Mouse (Mus musculus): ENCODE results near the gene Alkbh7.

Alkbh7 gene

GRCm38 (mm10) chr17:56988921-56989430, 8.2 kb upstream of the Alkbh7 start:
- DNase-seq = no peak

DNA sequence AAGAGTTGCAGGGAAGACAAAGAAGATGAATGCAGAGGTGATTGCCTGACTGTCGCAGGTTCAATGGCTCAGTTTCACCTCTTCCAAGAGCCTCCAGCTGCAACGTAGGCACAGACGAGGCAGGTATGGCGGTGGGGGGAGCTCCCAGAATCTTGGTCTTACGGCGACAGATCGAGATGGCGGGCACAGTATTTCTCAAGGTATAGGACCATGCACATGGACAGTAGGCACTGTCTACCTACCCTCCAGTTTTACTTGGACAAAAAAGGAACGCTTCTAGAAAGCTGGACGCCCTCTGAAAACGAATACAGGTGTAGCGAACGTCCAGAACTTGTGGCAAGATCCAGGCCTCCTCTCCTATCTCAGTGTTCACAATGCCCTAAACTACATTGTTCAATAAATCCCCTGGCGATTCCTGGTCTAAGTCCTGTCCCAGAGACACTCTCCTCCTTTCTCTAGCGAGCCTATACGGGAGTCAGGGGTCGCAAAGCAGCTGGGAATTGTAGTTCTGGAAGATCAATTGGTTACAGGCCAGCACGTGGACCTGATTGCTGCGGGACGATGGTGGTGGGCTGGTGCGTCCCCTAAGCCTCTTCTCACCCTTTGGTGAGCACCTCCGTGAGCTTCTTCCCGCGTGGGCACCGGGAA, 7.5 kb upstream of the Alkbh7 start:
- peak; percentile 87 for DNase-seq

DNA sequence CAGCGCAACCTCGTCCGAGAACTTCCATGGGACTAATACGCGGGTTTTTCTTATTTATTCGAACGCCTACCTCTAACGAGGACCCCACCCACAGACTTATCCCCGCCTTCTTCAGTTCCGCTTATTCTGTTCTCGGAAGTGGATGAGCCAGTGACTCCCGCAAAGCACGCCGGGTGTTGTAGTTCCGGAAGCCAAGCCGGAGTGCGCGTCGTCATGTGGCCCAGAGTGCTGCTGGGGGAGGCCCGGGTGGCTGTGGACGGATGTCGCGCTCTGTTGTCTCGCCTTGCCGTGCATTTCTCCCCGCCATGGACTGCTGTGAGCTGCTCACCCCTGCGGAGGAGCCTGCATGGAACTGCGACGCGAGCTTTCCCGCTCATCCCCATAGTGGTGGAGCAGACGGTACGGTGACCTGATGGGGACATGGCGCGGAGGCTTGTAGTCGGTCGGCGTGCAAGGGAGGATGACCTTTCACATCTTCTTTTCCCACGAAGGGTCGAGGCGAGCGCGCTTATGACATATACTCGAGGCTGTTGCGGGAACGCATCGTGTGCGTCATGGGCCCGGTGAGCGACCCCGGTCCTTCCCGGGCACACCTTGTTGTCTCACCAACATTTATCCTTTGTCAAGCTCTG, 6.9 kb upstream of the Alkbh7 start, which contains the start of gene Clpp:
TSS of gene Clpp (plus strand) at position 191 of the 632 bp plus-strand sequence.
- DNase-seq = peak; percentile 98

DNA sequence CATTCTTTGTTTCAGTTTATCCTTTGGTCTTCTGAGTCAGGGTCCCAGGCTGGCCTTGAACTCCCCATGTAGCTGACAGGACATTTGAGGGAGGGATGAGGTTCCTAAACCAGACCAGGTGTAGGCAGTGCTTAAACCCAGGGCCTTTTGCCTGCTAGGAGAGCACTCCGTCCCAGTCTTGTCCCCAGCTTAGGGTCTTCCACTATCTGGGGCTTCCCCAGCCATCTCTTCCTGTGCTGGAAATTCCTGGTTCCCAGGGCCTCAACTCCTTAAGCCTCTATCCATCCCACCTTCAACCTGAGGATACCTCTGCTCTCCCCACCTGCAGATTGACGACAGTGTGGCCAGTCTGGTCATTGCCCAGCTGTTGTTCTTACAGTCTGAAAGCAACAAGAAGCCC, 6.2 kb upstream of the Alkbh7 start:
- no peak for DNase-seq

DNA sequence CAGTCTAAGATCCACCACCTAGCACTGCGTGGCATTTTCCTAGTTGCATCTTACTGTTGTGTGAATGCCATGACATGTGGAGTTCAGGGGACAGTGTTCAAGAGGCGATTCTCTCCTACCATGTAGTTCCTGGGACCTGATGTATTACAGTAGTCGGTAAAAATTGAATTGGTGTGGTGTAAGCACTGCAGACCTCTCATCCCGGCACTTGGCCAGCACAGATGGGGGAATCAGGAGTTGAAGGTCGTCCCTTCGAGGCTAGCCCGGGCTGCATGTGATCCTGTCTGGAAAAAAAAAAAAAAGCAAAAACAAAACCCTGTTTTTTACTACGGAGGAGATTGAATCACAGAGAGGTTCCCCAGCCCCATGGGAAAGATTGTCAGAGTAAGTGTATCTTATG, 2.1 kb upstream of the Alkbh7 start:
- no peak for DNase-seq

DNA sequence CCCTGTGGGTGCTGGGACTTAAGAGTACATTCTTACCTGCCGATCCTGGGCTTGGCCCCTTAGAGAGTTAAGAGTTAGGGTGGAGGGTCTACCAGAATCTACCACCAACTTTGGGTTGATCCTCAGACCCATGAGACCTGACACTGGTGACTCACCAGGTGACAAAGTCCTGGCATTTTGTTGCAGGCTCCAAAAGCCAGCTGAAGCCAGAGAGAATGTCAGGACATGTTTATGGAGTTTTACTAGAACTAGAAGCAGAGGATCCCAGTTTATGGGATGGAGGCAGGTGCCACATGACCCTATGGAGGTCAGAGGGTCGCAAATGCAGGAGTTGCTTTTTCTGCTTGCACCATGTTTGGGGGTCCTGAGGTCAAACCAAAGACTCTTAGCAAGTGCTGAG, 633 bp upstream of the Alkbh7 start:
- no peak for DNase-seq

DNA sequence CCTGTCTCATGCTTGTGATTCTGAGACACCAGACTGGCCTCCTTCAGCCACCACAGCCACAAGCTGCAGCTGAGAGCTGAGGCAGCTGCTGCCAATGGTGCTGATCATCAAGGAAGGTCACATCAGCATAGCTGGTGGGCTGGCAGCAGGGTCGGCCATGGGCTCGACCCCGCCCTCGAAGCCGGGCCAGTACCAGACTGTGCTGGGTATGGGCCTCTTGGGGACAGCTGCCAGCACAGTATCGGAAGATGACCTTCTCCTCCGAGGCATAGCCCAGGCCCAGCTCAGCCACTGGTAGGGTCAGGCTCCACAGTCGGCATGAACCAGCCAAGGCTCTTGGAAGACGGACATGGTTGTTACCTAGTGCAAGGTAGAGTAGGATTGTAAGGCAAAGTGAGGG, 2.3 kb downstream of the Alkbh7 start:
- DNase-seq = no peak

DNA sequence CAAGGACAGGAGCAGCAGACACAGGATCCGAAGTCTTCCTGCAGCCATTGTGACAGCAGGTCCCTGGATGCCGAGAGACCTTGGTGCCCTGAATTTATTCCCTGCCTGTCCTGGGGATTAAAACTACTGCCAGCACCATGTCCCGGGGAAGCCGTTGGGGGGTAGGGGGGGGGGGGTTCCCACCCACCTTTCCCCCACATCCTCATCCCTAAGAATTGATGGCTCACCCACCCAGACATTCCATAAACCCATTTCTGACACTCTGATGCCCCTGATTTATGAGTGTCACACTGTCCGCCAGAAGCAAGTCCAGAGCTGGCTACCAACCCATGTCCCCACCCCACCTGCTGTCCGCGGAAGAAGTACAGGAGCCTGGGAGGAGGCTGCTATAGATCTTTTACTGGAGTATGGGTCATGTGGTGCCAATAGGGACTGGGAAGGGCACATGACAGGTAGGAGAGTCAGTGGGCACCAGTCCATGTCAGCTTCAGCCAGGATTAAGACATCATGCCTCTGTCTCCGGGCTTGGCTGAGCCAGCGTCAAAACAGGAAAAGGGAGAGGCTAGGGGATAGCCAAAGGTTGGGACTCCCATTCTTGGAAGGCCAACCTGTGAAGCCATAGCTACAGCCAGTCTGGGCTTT, 3.0 kb downstream of the Alkbh7 start, which contains the start of gene Pspn:
TSS of gene Pspn (minus strand) at position 51 of the 642 bp plus-strand sequence.
- no peak for DNase-seq

DNA sequence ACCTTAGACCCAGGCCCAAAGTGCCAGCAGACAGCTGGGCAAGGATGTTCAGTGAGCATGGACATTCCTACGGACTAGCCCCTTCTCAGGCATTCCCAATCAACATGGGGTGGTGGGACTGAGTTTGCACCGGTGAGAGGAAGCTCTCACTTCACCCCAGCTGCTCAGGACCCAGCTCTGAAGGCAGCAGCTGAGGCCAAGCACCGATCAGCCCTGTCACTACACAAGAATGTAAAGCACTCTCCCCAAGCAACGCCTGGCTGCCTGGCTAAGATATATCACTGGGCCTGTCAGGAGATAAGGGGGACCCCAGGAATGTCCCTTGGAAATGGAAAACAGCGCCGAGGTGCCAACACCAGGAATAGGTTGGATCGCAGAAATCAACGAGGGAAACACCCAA, 4.1 kb downstream of the Alkbh7 start:
- DNase-seq = no peak

GRCm38 (mm10) chr17:57003994-57004393, 6.9 kb downstream of the Alkbh7 start:
- no peak for DNase-seq

DNA sequence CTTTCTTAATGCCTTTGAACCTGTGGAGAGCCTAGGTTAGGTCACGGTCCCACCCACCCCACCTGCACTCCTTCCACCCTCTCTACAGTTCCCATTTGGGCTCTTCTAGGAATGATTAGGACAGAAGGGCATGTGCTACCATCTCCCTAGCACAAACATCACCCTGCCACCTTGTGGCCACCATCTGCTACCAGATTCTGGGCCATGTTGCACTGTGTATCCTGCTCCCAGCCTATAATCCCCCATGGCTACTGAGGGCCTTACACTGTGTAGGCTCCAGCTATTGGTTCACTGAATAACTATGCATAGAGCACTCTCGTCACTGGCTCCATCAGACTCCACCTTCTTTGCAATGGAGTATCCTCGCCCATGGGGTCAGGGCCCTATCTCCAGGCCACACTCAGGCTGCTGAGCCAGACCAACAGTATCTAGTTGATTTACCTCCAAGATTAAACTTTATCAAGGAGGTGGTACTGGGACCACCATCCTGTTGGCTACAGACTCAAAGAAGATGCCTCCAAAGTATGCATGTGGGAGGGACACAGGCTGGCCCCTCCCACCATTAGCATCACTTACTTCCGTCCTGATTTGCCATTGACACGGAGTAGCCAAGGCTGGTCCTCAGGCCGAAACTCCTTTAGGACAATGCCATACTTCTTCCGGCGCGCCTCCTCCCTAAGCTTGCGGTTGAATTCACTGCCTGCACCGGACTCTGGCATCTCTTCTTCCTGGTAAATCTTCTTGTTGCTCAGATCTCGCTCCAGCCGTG, 10.2 kb downstream of the Alkbh7 start:
- no peak for DNase-seq

DNA sequence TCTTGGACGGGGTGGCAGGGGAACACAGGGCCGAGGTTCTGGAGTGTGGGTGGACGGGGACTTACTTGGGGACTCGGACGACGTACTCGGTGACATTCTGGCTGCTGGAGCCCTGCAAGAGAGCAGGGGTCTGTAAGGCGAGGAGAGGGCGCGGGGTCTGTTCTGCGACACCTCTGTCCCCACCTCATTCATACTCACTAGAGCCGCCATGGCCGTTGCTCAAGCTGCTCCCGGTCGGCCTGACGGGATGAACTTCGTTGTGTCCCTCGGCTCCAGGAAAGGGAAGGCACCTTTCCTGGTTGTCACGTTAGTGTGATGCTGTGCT, 13.7 kb downstream of the Alkbh7 start:
- no peak for DNase-seq

DNA sequence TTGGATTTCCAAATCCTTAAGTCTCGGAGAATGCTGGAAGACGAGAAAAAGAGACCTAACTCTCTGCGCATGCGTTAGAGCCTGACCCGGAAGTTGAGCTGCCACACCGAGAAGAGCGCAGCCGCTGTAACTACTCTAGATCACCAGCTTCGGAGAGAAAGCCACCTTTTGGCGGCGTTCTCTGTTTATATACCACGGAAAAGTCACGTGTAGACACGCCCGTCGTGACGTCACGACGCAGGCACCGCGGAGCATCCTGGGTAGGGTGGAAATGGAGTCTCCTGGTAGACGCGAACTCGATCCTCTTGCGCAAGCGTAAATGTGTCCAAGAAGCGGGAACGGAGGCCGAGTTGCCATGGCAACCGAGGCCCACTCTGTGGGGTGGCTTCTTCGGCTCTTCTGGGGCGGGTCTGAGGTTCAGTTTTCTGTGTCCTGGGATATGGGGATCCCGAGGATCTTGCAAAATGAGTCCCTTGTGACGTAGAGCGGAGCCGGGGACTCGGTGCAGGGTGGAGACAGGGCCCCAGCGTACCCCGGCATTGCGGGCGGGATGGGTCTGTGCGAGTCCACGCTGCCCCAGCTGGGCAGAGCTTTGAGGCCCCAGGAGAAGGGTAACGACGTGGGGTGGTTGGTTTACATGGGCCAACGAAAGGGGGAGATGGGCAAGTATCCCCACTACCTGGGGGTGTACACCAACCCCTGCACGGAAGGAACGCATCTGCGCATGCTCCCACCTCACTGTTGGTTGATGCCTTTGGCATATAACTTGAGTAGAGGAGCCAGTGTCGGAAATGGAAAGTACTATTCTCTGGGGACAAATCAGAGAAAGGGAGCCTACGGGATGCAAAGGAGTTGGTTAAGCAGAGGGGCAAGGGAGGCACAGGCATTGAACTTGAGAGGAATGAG, 14.3 kb downstream of the Alkbh7 start, which contains the start of the genes Gtf2f1 and Gm17949:
TSS of gene Gtf2f1 (minus strand) at position 53 of the 906 bp plus-strand sequence.
TSS of gene Gm17949 (plus strand) at position 234 of the 906 bp plus-strand sequence.
- DNase-seq = peak; percentile 96

GRCm38 (mm10) chr17:57012245-57012795, 15.2 kb downstream of the Alkbh7 start:
- DNase-seq = no peak

DNA sequence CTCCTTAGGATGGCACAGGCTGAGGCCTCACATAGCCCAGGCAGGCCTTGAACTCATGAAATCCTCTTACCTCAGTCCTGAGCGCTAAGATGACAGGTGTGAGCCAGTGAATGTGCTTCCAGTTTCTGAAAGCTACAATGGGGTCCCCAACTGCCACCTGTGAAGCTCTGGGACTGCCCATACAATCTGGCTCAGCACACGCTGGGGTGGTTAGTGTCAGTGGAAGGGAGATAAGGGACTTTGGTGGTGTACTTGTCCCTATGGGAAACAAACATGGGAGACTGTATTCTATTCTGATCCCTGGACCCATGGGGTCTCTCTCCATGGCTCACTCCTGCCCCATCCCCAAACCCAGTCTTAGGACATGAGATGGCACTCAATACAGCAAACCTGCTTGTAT, 22.6 kb downstream of the Alkbh7 start:
- no peak for DNase-seq

- DNase-seq = no peak
Observed at GRCm38 (mm10) chr17:57020960-57021359, 23.8 kb downstream of the Alkbh7 start.

- no peak for DNase-seq
Observed at GRCm38 (mm10) chr17:57027471-57027870, 30.3 kb downstream of the Alkbh7 start.

DNA sequence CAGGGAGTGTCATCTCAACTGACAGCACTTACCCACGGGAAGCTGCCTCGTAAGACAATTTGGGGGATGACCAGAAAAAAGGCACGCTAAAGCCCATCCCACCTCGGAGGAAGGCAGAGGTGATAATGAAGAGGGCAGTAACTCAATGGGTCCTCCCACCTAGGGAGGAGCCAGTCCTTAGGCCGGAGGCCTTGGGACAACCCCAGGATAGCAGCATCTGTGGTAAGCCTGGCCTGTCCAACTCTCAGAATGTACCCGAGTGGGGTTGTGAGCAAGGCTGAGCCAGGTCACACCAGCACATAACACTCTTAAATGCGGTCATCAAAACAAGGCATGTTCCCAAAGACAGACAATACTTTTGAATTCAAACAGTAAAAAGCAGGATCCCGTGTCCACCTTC, 32.6 kb downstream of the Alkbh7 start:
- DNase-seq = peak; percentile 22

DNA sequence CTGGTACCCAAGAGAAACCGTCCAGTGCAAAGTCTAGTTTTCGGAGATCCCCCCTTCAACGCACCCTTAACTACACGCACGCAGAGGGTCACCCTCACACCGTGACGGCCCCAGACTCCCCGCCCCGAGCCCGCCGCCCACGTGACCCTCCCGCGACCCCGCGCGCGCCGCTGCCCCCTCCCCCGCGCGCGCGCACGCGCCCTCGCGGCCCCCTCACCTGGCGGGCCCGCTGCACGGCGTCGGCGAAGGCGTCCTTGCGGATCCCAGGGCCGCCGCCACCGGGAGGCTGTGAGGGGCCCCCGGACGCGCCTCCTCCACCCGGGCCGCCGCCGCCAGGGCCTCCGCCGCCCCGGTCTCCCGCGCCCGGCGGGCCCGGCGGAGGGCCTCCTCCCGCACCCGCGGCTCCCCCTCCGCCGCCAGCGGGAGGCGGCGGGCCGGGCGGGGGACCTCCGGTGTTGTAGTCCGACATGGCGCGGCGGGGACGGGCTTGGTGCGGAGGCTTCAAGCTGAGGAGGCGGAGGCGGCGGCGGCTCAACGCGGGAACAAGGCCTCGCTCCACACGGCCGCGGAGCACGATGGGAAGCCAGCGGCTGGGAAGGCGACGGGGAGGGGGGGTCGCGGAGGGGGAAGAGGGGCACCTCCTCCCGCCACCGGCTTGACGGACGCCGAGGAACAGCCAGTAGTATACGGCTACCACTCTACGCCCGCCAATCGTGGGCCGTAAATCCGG, 34.0 kb downstream of the Alkbh7 start, which contains the start of gene Khsrp:
TSS of gene Khsrp (minus strand) at position 592 of the 730 bp plus-strand sequence.
- DNase-seq = peak; percentile 55

GRCm38 (mm10) chr17:57031661-57032420, 34.7 kb downstream of the Alkbh7 start:
- peak; percentile 100 for DNase-seq
